Mouse (Mus musculus): Measurements from ENCODE around the gene Gpr107.
A peak's percentile ranks its signal among the peaks of the same experiment; 100 is the strongest.

The Gpr107 gene

DNA sequence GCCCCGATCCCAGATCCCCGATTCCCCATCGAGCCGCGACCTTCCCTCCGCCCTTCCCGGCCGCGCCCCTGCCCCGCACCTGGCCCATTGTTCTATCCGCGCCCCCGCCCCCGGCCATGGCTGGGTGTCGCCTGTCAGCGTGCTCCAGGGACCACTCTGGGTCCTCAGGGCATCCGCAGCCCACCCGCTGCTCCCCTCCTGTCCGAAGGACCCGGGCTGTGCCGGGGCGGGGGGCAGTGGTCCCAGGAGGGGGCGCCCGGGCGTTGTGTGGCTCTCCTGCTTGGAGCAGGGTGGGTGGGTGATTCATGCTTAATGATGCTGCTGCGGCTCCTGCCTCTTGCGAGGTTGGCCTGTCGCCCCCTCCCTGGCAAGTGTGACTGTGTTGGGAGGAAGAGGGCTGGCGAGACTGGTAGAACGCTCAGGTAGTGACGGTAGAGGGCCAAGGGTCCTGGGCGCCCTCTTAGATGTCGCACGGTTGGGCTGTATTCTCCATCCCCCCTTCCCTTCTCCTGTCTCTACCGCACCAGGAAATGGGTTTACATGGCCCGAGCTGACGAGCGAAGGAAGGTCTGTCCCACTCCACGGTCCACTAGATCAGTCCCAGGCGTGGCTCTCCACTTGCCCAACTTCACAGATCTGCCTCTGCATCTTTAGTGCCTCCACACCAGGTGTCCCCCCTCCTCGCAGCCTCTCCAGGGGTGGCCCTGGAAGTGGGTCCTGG, 94.3 kb downstream of the Gpr107 start:
- no peak for DNase-seq (ENCODE audit: low spot score in 2 of 2)

DNA sequence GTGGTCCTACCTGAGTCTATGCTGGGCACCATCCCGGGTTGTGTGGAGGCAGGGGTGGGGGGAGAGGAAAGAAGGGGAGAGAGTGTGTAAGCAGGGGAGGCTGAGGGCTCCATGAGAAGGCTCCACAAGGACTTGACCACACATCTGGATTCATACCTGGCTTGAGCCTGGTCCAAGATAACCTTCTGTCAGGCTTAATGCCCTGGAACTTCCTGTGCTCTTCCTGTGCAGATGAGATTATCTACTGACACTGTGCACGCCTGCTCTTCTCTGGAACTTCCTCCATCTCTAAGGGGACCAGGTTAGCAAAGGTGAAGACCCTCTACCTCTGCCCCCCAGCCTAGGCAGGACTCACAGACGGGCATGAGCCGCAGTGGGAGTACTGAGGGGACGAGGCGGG, 96.7 kb downstream of the Gpr107 start:
- no peak for DNase-seq (ENCODE audit: low spot score in 2 of 2)

- no peak for DNase-seq (ENCODE audit: low spot score in 2 of 2)
Observed at GRCm38 (mm10) chr2:31252167-31252566, 100.1 kb downstream of the Gpr107 start.

DNA sequence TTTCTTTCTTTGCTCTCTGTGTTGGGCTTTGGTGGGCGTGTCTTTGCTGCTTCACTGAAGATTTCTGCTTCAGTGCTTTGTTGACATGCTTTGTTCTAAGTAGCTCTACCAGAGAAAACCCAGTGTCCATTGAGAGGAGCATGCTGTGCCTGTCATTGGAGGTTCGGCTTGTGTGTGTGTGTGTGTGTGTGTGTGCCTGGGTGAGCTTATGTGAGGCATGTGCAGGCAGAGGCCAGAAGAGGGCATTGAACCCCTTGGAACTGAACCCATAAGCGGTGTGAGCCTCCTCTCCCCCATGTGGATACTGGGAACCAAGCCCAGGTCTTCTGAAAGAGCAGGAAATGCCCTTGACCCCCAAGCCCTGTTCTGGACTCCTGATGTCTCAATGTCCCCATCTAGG, 101.3 kb downstream of the Gpr107 start:
- no peak for DNase-seq (ENCODE audit: low spot score in 2 of 2)

DNA sequence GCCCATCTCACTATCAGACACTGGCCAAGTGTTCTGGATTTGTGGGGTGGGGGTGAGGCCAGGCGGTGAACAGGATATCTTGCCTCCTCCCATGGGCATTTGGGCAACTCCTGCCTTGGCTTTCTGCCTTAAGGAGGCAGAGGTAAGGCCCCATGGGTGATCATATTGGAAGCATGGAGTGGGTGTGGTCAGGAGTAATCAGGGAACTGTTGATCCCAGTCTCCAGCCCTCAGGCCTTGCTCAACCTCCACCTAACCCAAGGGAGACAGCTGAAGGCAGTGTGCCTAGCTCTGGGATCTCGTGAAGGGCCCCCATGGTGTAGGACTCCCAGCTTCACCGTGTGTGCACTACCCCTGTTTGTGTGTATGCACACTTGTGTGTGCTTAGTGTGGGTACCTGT, 102.7 kb downstream of the Gpr107 start:
- no peak for DNase-seq (ENCODE audit: low spot score in 2 of 2)

- DNase-seq (ENCODE audit: low spot score in 2 of 2): peak; percentile 34 to 82
Observed at GRCm38 (mm10) chr2:31255952-31256938, 104.1 kb downstream of the Gpr107 start.

- no peak for DNase-seq (ENCODE audit: low spot score in 2 of 2)
Observed at GRCm38 (mm10) chr2:31257096-31257495, 105.0 kb downstream of the Gpr107 start.

DNA sequence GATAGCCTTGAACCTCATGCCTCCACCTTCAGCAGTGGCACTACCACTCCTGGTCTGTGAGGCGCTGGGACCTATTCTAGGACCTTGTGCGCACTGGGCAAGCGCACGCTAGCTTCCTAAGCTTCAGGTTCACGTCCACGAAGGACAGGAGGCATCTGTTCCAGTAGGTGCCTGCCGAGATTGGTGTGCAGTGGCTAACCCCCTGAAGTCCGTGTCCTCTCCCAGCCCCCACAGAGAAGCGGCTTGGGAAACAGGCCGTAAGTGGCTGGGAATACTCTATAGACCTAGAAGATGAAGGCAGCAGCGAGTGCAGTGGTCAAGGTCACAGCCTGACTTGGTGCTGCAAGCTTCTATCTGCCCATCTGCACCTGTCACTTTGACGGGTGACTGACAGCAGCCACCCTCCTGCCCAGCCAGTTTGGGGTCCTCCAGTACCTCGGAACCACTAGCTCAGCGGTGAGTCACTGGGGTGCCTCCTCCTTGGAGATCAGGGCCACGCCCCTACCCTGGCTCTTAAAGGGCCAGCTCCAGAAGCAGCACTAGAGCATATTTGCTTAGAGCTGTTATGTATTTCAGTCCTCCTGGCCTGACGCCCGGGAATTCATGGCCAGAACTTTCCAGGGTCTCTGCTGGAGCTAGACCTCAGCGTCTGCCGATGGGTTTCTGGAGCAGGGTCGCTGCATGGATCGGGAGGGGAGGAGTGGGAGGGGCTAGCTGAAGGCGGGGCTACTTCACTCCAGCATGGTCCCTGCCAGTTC, 106.7 kb downstream of the Gpr107 start:
- DNase-seq (ENCODE audit: low spot score in 2 of 2): peak; percentile 26 to 69

DNA sequence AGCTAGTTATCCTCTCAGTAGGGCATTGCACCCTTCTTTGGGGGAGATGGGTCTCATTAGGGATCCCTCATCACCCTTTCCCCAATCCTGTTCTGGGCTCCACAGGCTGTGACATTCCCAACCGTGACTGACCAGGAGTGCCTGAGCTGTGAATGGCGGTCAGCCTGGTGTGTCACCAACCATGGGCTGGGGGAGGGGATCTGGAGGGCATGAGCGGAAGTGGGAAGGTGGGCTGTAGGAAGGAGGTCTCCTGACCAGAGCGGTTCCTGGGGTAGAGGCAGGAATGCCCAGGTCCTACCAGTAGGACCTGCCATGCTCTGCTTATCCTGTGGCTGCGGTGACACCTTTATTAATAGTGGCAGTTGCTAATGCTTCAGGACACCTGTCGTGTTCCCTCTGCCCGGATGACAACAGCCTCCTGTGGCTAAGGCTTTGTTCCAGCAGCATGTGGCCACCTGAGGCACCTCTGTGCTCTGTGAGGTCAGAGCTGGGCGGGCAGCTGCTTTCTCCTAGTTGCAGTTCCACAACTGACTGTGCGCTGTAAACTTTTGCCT, 107.3 kb downstream of the Gpr107 start:
- DNase-seq (ENCODE audit: low spot score in 2 of 2): no peak

- no peak for DNase-seq (ENCODE audit: low spot score in 2 of 2)
Observed at GRCm38 (mm10) chr2:31260549-31260948, 108.4 kb downstream of the Gpr107 start.

- no peak for DNase-seq (ENCODE audit: low spot score in 2 of 2)
Observed at GRCm38 (mm10) chr2:31263039-31263461, 110.9 kb downstream of the Gpr107 start.

- peak in 1 of 2 experiments; percentile 43 for DNase-seq (ENCODE audit: low spot score in 2 of 2)
Observed at GRCm38 (mm10) chr2:31263746-31264378, 111.7 kb downstream of the Gpr107 start.

DNA sequence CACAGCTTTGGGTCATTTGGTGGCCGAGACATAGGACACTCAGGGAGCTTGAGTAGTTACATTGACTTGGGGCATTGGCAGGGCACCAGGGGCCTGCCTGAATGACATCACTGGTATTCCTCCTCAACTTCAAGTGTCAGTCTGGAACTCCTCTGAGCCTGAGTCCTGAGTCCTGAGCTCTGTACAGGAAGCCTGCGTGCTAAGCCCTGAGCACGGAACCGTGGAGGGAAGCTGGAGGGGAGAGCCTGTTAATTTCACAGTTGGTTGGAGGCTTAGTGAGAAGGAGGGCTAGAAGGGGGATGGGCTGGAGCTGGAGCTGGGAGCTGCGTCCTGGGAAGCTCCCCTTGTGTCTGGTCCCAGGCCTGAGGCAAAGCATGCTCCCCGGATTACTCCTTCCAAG, 115.3 kb downstream of the Gpr107 start:
- DNase-seq (ENCODE audit: low spot score in 2 of 2): no peak

Measured in spleen, postnatal 10 days (tissue).